Mouse (Mus musculus) embryonic facial prominence, embryonic 11.5 days (tissue): ENCODE results near the gene Tgm5. TPM values are rescaled to one million over a fixed set of nuclear protein-coding genes. Genes with fewer than 3 reads are reported as not detected.
"Not testable (repeated sequence)": the region's sequence is repeated elsewhere in the genome, so short reads cannot be mapped to it uniquely, and the experiment has no call there.

Experiments used
- ATAC-seq: fragments of 200-750 bp; cut with Nextera tagmentation; replicated peaks from 2 replicates; pipeline ENCODE4 v1.8.0; 2017; ENCODE audit warnings: low read depth; ENCODE audit not compliant: insufficient number of reproducible peaks, low FRiP score, low TSS enrichment
- DNase-seq: peaks from one replicate; pipeline ENCODE4 v3.0.0-alpha.2; 2015; ENCODE audit warnings: low spot score
- H3K27ac ChIP-seq: fragments of 300-500 bp; sonication (generic); replicated peaks from 2 replicates; pipeline ENCODE4 v1.5.1; 2014; ENCODE audit warnings: mild to moderate bottlenecking, low read depth, low read length, control low read depth
- H3K27me3 ChIP-seq: fragments of 300-500 bp; sonication (generic); 2 replicates; pipeline ENCODE4 v1.6.1; 2014; ENCODE audit warnings: mild to moderate bottlenecking, low read length, moderate library complexity, mixed read lengths; ENCODE audit not compliant: control insufficient read depth, insufficient read depth
- H3K36me3 ChIP-seq: fragments of 300-500 bp; sonication (generic); replicated peaks from 2 replicates; pipeline ENCODE4 v1.6.1; 2014; ENCODE audit warnings: low read depth, mild to moderate bottlenecking, low read length, moderate library complexity, mixed read lengths; ENCODE audit not compliant: control insufficient read depth, insufficient read depth
- H3K4me1 ChIP-seq: fragments of 300-500 bp; sonication (generic); 2 replicates; pipeline ENCODE4 v1.6.1; 2014; ENCODE audit warnings: low read length, mixed read lengths; ENCODE audit not compliant: control insufficient read depth, insufficient read depth
- H3K4me2 ChIP-seq: fragments of 300-500 bp; sonication (generic); 2 replicates; pipeline ENCODE4 v1.6.1; 2014; ENCODE audit warnings: low read depth, mild to moderate bottlenecking, control low read depth, low read length, moderate library complexity
- H3K4me3 ChIP-seq: fragments of 300-500 bp; sonication (generic); 2 replicates; pipeline ENCODE4 v1.5.1; 2014; ENCODE audit warnings: low read depth, low read length, control low read depth
- H3K9ac ChIP-seq: fragments of 300-500 bp; sonication (generic); replicated peaks from 2 replicates; pipeline ENCODE4 v1.6.1; 2014; ENCODE audit warnings: mild to moderate bottlenecking, control low read depth, low read length
- H3K9me3 ChIP-seq: fragments of 300-500 bp; sonication (generic); replicated peaks from 2 replicates; pipeline ENCODE4 v1.6.1; 2016; ENCODE audit warnings: mild to moderate bottlenecking, low read length, inconsistent platforms, mixed read lengths; ENCODE audit not compliant: control insufficient read depth
- WGBS: fragments of 180-500 bp; shearing (Covaris S2); extraction: QIAGEN DNeasy Blood & Tissue Kit; methylation state at CpG from one replicate; pipeline ENCODE4 v1.1.7; 2014; 5-methylcytosine and 5-hydroxymethylcytosine counted together
- polyA plus RNA-seq: library from polyadenylated mRNA; unstranded; fragments of >200 nt; fragmentation: Nextera tagmentation; extraction: Ambion mirVana; gene quantifications from 2 replicates; pipeline ENCODE4 v1.2.1, GENCODE M21; 2014

The Tgm5 gene
- polyA plus RNA-seq, result not detected in 2 replicates

- Histone ChIP-seq H3K27ac (no peak within 1 kb of the TSS), H3K36me3 (no peaks in the 10 kb centered on the region), H3K4me2 (no peak within 1 kb of the TSS), H3K4me1 (no peaks in the 10 kb centered on the region), H3K9ac (no peak within 1 kb of the TSS), H3K9me3 (no peaks in the 10 kb centered on the region), H3K4me3 (no peak within 1 kb of the TSS), H3K27me3 (no peaks in the 10 kb centered on the region)
- no peak for ATAC-seq
- DNase-seq, result no peak
- 52% methylated on average over 6 of the region's 6 CpGs for whole genome bisulfite sequencing
These were observed at the start of gene Tgm5 for GRCm38 (mm10) chr2:121085480-121086185. TSS of gene Tgm5 (minus strand) at chr2:121085841.

DNA sequence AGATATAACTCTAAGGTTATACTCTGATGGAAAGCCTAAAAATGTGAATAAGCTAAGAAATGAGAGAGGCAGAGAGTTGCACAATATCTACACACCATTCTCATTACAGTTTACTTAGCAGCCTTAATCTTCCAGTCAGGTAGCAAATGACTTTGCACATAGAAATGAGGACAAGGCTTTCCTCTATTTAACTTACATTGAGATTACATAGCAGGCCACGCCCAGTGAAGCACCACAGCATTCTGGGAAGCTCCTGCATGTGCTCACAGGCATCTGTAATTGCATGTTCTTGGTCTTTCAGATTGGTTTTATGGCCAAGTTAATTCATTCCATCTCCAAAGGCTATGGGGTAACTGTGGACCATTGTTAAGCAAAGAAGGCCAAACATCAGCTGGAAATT is 47.2 kb upstream of the Tgm5 start:
- H3K4me3 ChIP-seq, result no peak overlapping the region
- DNase-seq (no peak), ATAC-seq (no peak)
- no peak overlapping the region for H3K27ac ChIP-seq
- H3K4me1 ChIP-seq, result no peaks in the 10 kb centered on the region
- no peaks in the 10 kb centered on the region for H3K9me3 ChIP-seq
- H3K4me2 ChIP-seq, result no peak overlapping the region
- H3K27me3 ChIP-seq, result no peaks in the 10 kb centered on the region
- H3K9ac ChIP-seq, result no peak overlapping the region
- H3K36me3 ChIP-seq, result no peaks in the 10 kb centered on the region
- WGBS, result 83% methylated on average over 1 of the region's 1 CpGs

- Histone ChIP-seq H3K36me3 (no peaks in the 10 kb centered on the region), H3K9me3 (no peaks in the 10 kb centered on the region), H3K27ac (no peak overlapping the region), H3K4me1 (no peaks in the 10 kb centered on the region), H3K4me2 (no peak overlapping the region), H3K9ac (no peak overlapping the region), H3K4me3 (no peak overlapping the region), H3K27me3 (no peaks in the 10 kb centered on the region)
- no peak for ATAC-seq
- 77% methylated on average over 9 of the region's 9 CpGs for WGBS
- DNase-seq, result no peak
These were observed 43.4 kb upstream of the Tgm5 start for GRCm38 (mm10) chr2:121128865-121129620.

- H3K27me3 ChIP-seq, result no peaks in the 10 kb centered on the region
- no peaks in the 10 kb centered on the region for H3K4me1 ChIP-seq
- H3K9ac ChIP-seq, result no peak overlapping the region
- H3K4me3 ChIP-seq, result no peak overlapping the region
- 79% methylated on average over 1 of the region's 1 CpGs for WGBS
- H3K27ac ChIP-seq, result no peak overlapping the region
- no peaks in the 10 kb centered on the region for H3K36me3 ChIP-seq
- H3K9me3 ChIP-seq, result no peaks in the 10 kb centered on the region
- H3K4me2 ChIP-seq, result no peak overlapping the region
- no peak for DNase-seq
- ATAC-seq, result no peak
These were observed 41.9 kb upstream of the Tgm5 start for GRCm38 (mm10) chr2:121127536-121127935.

DNA sequence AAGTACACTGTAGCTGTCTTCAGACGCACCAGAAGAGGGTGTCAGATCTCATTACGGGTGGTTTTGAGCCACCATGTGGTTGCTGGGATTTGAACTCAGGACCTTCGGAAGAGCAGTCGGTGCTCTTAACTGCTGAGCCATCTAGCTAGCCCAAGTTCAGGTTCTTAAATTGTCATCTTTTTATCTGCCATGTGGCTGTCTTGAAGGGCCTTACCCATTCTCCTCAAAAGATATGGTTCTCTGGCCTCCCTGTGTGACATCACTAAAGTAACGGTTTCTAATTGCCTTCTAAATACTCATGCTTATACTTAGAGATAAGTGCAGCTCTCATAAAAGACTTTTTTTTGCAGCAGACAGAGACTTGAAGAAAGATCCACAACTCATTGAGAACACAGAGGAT is 40.7 kb upstream of the Tgm5 start:
- not testable (repeated sequence) for H3K27ac ChIP-seq, H3K4me1 ChIP-seq, H3K4me2 ChIP-seq, H3K9ac ChIP-seq, H3K36me3 ChIP-seq, H3K9me3 ChIP-seq, ATAC-seq, H3K4me3 ChIP-seq, H3K27me3 ChIP-seq, DNase-seq
- 91% methylated on average over 5 of the region's 5 CpGs for WGBS

GRCm38 (mm10) chr2:121119260-121119659 is 33.6 kb upstream of the Tgm5 start:
- Histone ChIP-seq H3K4me2 (no peak overlapping the region), H3K27ac (no peak overlapping the region), H3K27me3 (no peaks in the 10 kb centered on the region), H3K9me3 (no peaks in the 10 kb centered on the region), H3K4me1 (no peaks in the 10 kb centered on the region), H3K4me3 (no peak overlapping the region), H3K36me3 (no peaks in the 10 kb centered on the region), H3K9ac (no peak overlapping the region)
- ATAC-seq (no peak), DNase-seq (no peak)
- 87% methylated on average over 3 of the region's 3 CpGs for WGBS

DNA sequence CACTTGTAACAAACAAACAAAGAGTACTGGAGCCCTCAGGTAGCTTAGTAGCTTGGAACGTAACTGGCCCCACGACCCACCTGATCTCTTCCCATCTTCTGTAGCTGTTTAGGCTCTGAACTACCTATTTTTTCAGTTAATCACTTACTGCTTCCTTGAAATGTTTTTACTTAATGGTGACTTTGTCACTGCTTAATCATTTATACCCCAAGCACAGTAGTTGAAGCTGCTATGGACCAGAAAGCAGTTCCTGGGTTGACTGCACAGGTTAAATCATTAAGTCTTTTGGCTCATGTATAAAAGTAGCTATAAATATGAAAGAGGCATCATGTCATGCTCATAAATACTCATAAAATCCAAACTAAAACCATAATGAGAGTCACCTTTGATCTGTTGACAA is 29.8 kb upstream of the Tgm5 start:
- no peak overlapping the region for H3K9ac ChIP-seq
- no peaks in the 10 kb centered on the region for H3K4me1 ChIP-seq
- no peaks in the 10 kb centered on the region for H3K36me3 ChIP-seq
- H3K27me3 ChIP-seq, result no peaks in the 10 kb centered on the region
- WGBS, result 82% methylated on average over 2 of the region's 2 CpGs
- no peak for ATAC-seq
- H3K9me3 ChIP-seq, result no peaks in the 10 kb centered on the region
- no peak overlapping the region for H3K4me3 ChIP-seq
- no peak for DNase-seq
- no peak overlapping the region for H3K27ac ChIP-seq
- H3K4me2 ChIP-seq, result no peak overlapping the region

- no peaks in the 10 kb centered on the region for H3K9me3 ChIP-seq
- no peaks in the 10 kb centered on the region for H3K27me3 ChIP-seq
- no peaks in the 10 kb centered on the region for H3K4me1 ChIP-seq
- ATAC-seq, result no peak
- H3K4me3 ChIP-seq, result no peak within 1 kb of the TSS
- WGBS, result 86% methylated on average over 4 of the region's 4 CpGs
- no peak for DNase-seq
- H3K36me3 ChIP-seq, result no peaks in the 10 kb centered on the region
- no peak within 1 kb of the TSS for H3K4me2 ChIP-seq
- no peak within 1 kb of the TSS for H3K27ac ChIP-seq
- H3K9ac ChIP-seq, result no peak within 1 kb of the TSS
These were observed 24.1 kb upstream of the Tgm5 start, which contains the start of gene Tgm7 for GRCm38 (mm10) chr2:121109695-121110094. TSS of gene Tgm7 (minus strand) at chr2:121109795.
